Mouse (Mus musculus) MEL (cell line): ENCODE data around the gene Polr3h. TPM values are rescaled to one million over a fixed set of nuclear protein-coding genes. Genes with fewer than 3 reads are reported as not detected.

Source experiments
- DNase-seq: peaks from one replicate; pipeline ENCODE4 v3.0.0; 2011; ENCODE audit warnings: low read depth, low spot score
- H3K27ac ChIP-seq: 2 replicates; pipeline ENCODE4 v1.5.1; 2012; ENCODE audit warnings: low read depth, mild to moderate bottlenecking, control low read depth, low read length, moderate library complexity; ENCODE audit not compliant: control insufficient read depth
- H3K27me3 ChIP-seq, 2 experiments: fragments of 150-350 bp in 1 of 2; sonication (generic) in 1 of 2; 2 replicates each; pipeline ENCODE4 v1.6.1; 2012; ENCODE audit warnings: low read length in 2 of 2, mild to moderate bottlenecking in 2 of 2, improper control_type of control experiment in 1 of 2, moderate library complexity in 1 of 2; ENCODE audit not compliant: insufficient read depth in 2 of 2, control insufficient read depth in 1 of 2
- H3K36me3 ChIP-seq, 2 experiments: 2 replicates each; pipeline ENCODE4 v1.6.1; 2012 to 2014; ENCODE audit warnings: low read length in 2 of 2, improper control_type of control experiment in 1 of 2, inconsistent platforms in 1 of 2, mild to moderate bottlenecking in 1 of 2; ENCODE audit not compliant: insufficient read depth in 2 of 2, control insufficient read depth in 1 of 2
- H3K4me1 ChIP-seq, 2 experiments: fragments of 150-350 bp in 1 of 2; sonication (generic) in 1 of 2; 2 replicates each; pipeline ENCODE4 v1.6.1; 2012; ENCODE audit warnings: low read length in 2 of 2, improper control_type of control experiment in 1 of 2, mild to moderate bottlenecking in 1 of 2; ENCODE audit not compliant: insufficient read depth in 2 of 2, control insufficient read depth in 1 of 2
- H3K4me3 ChIP-seq, 2 experiments: fragments of 150-350 bp in 1 of 2; sonication (generic) in 1 of 2; 2 replicates each; pipeline ENCODE4 v1.5.1; 2012; ENCODE audit warnings: low read depth in 2 of 2, low read length in 2 of 2, mild to moderate bottlenecking in 2 of 2, moderate library complexity in 2 of 2, control low read depth in 1 of 2, improper control_type of control experiment in 1 of 2; ENCODE audit not compliant: control insufficient read depth in 1 of 2, insufficient read depth in 1 of 2
- H3K79me2 ChIP-seq: 2 replicates; pipeline ENCODE4 v1.6.1; 2012; ENCODE audit warnings: mild to moderate bottlenecking, low read length, moderate library complexity; ENCODE audit not compliant: control insufficient read depth, poor library complexity, insufficient read depth
- H3K9ac ChIP-seq: 2 replicates; pipeline ENCODE4 v1.6.1; 2012; ENCODE audit warnings: low read depth, mild to moderate bottlenecking, control low read depth, low read length, moderate library complexity; ENCODE audit not compliant: control insufficient read depth, poor library complexity, severe bottlenecking
- H3K9me3 ChIP-seq: fragments of 150-350 bp; sonication (generic); replicated peaks from 2 replicates; pipeline ENCODE4 v1.6.1; 2012; ENCODE audit warnings: mild to moderate bottlenecking, low read length, improper control_type of control experiment, moderate library complexity; ENCODE audit not compliant: insufficient read depth
- CHD2 ChIP-seq: IDR thresholded peaks from 2 replicates; pipeline ENCODE4 v1.6.1; 2011; ENCODE audit warnings: low read length, improper control_type of control experiment
- CTCF ChIP-seq, 3 experiments: IDR thresholded peaks in 2 of 3; conservative IDR thresholded peaks in 1 of 3; 2 replicates each; pipeline ENCODE4 v1.5.1; 2011 to 2012; ENCODE audit warnings: low read length in 3 of 3, low read depth in 2 of 3, mild to moderate bottlenecking in 2 of 3, improper control_type of control experiment in 1 of 3, inconsistent platforms in 1 of 3, mixed read lengths in 1 of 3, moderate library complexity in 1 of 3; ENCODE audit not compliant: control insufficient read depth in 1 of 3, insufficient read depth in 1 of 3, poor library complexity in 1 of 3, severe bottlenecking in 1 of 3
- E2F4 ChIP-seq: IDR thresholded peaks from 2 replicates; pipeline ENCODE4 v1.6.1; 2011; ENCODE audit warnings: low read depth, low read length, improper control_type of control experiment, borderline replicate concordance
- GATA1 ChIP-seq: IDR thresholded peaks from 2 replicates; pipeline ENCODE4 v1.6.1; 2011; ENCODE audit warnings: low read depth, low read length, improper control_type of control experiment
- JUND ChIP-seq: IDR thresholded peaks from 2 replicates; pipeline ENCODE4 v1.6.1; 2011; ENCODE audit warnings: low read depth, mild to moderate bottlenecking, improper control_type of control experiment, low read length
- POLR2AphosphoS5 ChIP-seq: IDR thresholded peaks from 2 replicates; pipeline ENCODE4 v1.6.1; 2012; ENCODE audit warnings: low read depth, borderline replicate concordance, mild to moderate bottlenecking, inconsistent platforms, low read length, moderate library complexity, mixed read lengths
- RCOR1 ChIP-seq: IDR thresholded peaks from 2 replicates; pipeline ENCODE4 v1.6.1; 2012; ENCODE audit warnings: low read depth, mild to moderate bottlenecking, inconsistent platforms, low read length, improper control_type of control experiment
- SMC3 ChIP-seq: IDR thresholded peaks from 2 replicates; pipeline ENCODE4 v1.6.1; 2011; ENCODE audit warnings: low read depth, low read length, improper control_type of control experiment
- TAL1 ChIP-seq: IDR thresholded peaks from 2 replicates; pipeline ENCODE4 v1.6.1; 2012; ENCODE audit warnings: mild to moderate bottlenecking, inconsistent platforms, low read length, moderate library complexity, mixed read lengths
- UBTF ChIP-seq: IDR thresholded peaks from 2 replicates; pipeline ENCODE4 v1.6.1; 2012; ENCODE audit warnings: low read depth, mild to moderate bottlenecking, inconsistent platforms, low read length, improper control_type of control experiment, moderate library complexity, borderline replicate concordance; ENCODE audit not compliant: insufficient read depth
- USF1 ChIP-seq: IDR thresholded peaks from 2 replicates; pipeline ENCODE4 v1.6.1; 2014; ENCODE audit warnings: low read depth, mild to moderate bottlenecking, inconsistent platforms, low read length, improper control_type of control experiment, moderate library complexity
- polyA plus RNA-seq, 2 experiments: library from polyadenylated mRNA; stranded (reverse) in 1 of 2; unstranded in 1 of 2; fragments of >175 nt in 1 of 2; fragments of >200 nt in 1 of 2; gene quantifications; 2 replicates each; pipeline versions ENCODE4 v1.2.1 to v1.2.4; 2012; ENCODE audit warnings: low replicate concordance in 2 of 2, low read depth in 1 of 2; ENCODE audit not compliant: insufficient read length in 2 of 2, insufficient read depth in 1 of 2, missing spikeins in 1 of 2
- total RNA-seq: library from RNA; depleted of rRNA; stranded (reverse); fragments of 300-350 nt; gene quantifications from 2 replicates; pipeline ENCODE4 v1.2.3, GENCODE M21; 2012

Gene Polr3h
- total and polyA plus RNA-seq, 3 experiments: 109 to 304 TPM; not detected in 1

DNA sequence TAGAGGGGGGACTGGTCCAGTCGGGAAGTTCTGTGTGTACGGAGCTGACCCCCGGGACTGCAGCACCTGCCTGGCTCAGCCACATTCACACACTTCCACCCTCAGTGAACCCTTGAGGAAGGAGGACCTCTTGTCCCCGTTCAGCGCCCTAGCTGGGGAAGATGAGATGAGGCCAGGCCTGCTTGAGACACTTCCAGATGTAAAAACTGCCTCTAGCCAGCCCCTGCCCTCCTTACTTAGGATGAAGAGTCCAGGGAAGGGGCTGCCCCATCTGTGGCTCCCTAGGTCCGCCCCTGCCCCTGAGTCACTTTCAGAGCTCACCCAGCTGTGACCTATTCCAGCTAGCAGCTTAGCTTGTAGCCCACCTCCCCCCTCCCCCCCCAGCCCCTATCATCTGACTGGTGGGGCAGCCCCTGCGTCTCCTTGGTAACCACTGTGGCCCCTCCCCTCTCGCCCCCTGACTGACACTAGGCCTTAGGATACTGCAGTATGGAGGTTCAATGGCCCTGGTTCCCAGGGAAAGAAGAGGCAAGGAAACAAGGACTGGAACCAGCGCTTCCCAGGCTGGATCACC is 17.2 kb upstream of the Polr3h start:
- no peak overlapping the region for H3K27ac ChIP-seq

DNA sequence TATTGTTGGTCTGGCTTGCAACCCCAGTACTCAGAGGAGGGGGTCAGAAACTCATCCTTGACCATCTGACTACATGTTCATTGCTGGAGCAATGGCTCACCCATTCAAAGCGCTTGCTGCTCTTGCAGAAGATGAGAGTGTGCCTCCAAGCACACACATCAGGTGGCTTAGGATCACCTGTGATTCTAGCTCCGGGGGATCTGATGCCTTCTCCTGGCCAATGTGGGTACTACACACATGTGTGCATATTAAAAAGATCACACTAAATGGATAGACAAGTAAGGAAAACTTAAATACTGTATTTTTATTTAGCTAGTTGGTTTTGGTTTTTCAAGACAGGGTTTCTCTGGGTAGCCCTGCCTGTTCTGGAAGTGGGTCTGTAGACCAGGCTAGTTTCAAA is 15.0 kb upstream of the Polr3h start:
- TF ChIP-seq CTCF (IDR thresholded peaks at IDR 0.05 in 2 of 3, conservative IDR thresholded peaks at IDR 0.05 in 1 of 3; ENCODE audit: control insufficient read depth in 1 of 3, insufficient read depth in 1 of 3, low read depth in 2 of 3, low read length in 3 of 3, poor library complexity in 1 of 3, severe bottlenecking in 1 of 3) (peak; percentile 12 to 40 (median 35); a peak in 4 of 6 replicates), SMC3 (peak; percentile 32; the same call in 1 of the 2 replicates), TAL1 (no peak)
- Histone ChIP-seq H3K79me2 (no peaks in the 10 kb centered on the region), H3K27me3 (peaks cover 0 to 1% of the 10 kb centered on the region in 2 experiments; a peak in 1 of 4 replicates), H3K4me1 (peaks cover 0 to 3% of the 10 kb centered on the region in 2 experiments; a peak in 1 of 4 replicates), H3K9ac (no peak overlapping the region), H3K36me3 (no peaks in the 10 kb centered on the region), H3K27ac (no peak overlapping the region), H3K9me3 (no peaks in the 10 kb centered on the region), H3K4me3 (no peak overlapping the region)
- no peak for DNase-seq

More for the DNA sequence above, 17.2 kb upstream of the Polr3h start:
- no peak for TF ChIP-seq UBTF
- TF ChIP-seq POLR2AphosphoS5: no peak
- no peak for TF ChIP-seq RCOR1
- TF ChIP-seq GATA1: no peak
- TF ChIP-seq JUND: no peak
- TF ChIP-seq E2F4: no peak
- H3K4me3 ChIP-seq: no peak overlapping the region
- no peak overlapping the region for H3K9ac ChIP-seq
- DNase-seq: no peak
- H3K27me3 ChIP-seq: peaks cover 0 to 2% of the 10 kb centered on the region in 2 experiments; a peak in 1 of 4 replicates
- no peaks in the 10 kb centered on the region for H3K36me3 ChIP-seq
- no peaks in the 10 kb centered on the region for H3K9me3 ChIP-seq
- H3K4me1 ChIP-seq: peaks cover 0 to 3% of the 10 kb centered on the region in 2 experiments; a peak in 1 of 4 replicates
- H3K79me2 ChIP-seq: no peaks in the 10 kb centered on the region

DNA sequence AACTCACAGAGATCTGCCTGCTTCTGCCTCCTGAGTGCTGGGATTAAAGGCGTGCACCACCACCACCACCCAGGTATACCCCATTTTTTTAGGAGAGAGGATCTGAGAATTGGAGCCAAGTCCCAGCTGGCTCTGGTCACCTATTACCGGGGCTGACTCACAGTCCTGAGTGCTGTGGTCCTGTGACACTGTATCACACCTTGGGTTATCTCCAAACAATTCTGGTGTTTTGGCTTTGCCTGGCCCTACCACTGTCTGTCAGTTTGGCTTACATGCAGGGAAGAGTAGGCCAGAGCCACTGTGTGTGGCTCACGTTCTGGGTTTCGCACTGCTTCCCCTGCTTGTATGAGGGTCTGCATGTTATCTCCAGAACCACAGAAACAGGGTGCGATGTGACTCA is 14.2 kb upstream of the Polr3h start:
- no peak for DNase-seq
- Histone ChIP-seq H3K9me3 (no peaks in the 10 kb centered on the region), H3K36me3 (no peaks in the 10 kb centered on the region), H3K27ac (no peak overlapping the region), H3K27me3 (no peaks in the 10 kb centered on the region), H3K79me2 (no peaks in the 10 kb centered on the region), H3K4me3 (no peak overlapping the region), H3K4me1 (peaks cover 0 to 3% of the 10 kb centered on the region in 2 experiments; a peak in 1 of 4 replicates), H3K9ac (no peak overlapping the region)
- TF ChIP-seq CHD2 (no peak), UBTF (no peak), USF1 (no peak)
